Mouse (Mus musculus) liver, embryonic 14.5 days (tissue): ENCODE results near the gene Cib2. TPM values are rescaled to one million over a fixed set of nuclear protein-coding genes. Genes with fewer than 3 reads are reported as not detected.

Experiments
- ATAC-seq: fragments of 200-750 bp; cut with Nextera tagmentation; 2 replicates; pipeline ENCODE4 v1.8.0; 2017; ENCODE audit warnings: moderate number of reproducible peaks, mild to moderate bottlenecking, moderate library complexity; ENCODE audit not compliant: insufficient read depth
- DNase-seq, 3 experiments: peaks; one replicate each; pipeline ENCODE4 v3.0.0-alpha.2; 2012 to 2013; ENCODE audit warnings: low read depth in 3 of 3, low spot score in 3 of 3
- H3K27ac ChIP-seq: fragments of 300-500 bp; sonication (generic); 2 replicates; pipeline ENCODE4 v1.5.1; 2014; ENCODE audit warnings: moderate library complexity, mild to moderate bottlenecking, control low read depth, inconsistent platforms
- H3K27me3 ChIP-seq: fragments of 300-500 bp; sonication (generic); 2 replicates; pipeline ENCODE4 v1.6.1; 2014; ENCODE audit warnings: mild to moderate bottlenecking, low read length, moderate library complexity; ENCODE audit not compliant: control insufficient read depth, insufficient read depth
- H3K36me3 ChIP-seq: fragments of 300-500 bp; sonication (generic); replicated peaks from 2 replicates; pipeline ENCODE4 v1.6.1; 2014; ENCODE audit warnings: low read depth; ENCODE audit not compliant: control insufficient read depth, insufficient read depth
- H3K4me1 ChIP-seq, 2 experiments: fragments of 200-500 bp in 1 of 2; fragments of 300-500 bp in 1 of 2; sonication (generic) in 1 of 2; replicated peaks; 2 replicates each; pipeline ENCODE4 v1.6.1; 2012 to 2014; ENCODE audit warnings: antibody characterized with exemption in 1 of 2, inconsistent platforms in 1 of 2, low read length in 1 of 2; ENCODE audit not compliant: control insufficient read depth in 2 of 2, insufficient read depth in 2 of 2
- H3K4me2 ChIP-seq: fragments of 300-500 bp; sonication (generic); 2 replicates; pipeline ENCODE4 v1.6.1; 2014; ENCODE audit warnings: low read depth, mild to moderate bottlenecking, control low read depth, moderate library complexity
- H3K4me3 ChIP-seq, 2 experiments: fragments of 200-500 bp in 1 of 2; fragments of 300-500 bp in 1 of 2; sonication (generic) in 1 of 2; 2 replicates each; pipeline ENCODE4 v1.5.1; 2012 to 2014; ENCODE audit warnings: low read depth in 2 of 2, low read length in 2 of 2, mild to moderate bottlenecking in 2 of 2, control low read depth in 1 of 2, inconsistent platforms in 1 of 2, moderate library complexity in 1 of 2; ENCODE audit not compliant: insufficient read depth in 1 of 2
- H3K9ac ChIP-seq: fragments of 300-500 bp; sonication (generic); replicated peaks from 2 replicates; pipeline ENCODE4 v1.6.1; 2014; ENCODE audit warnings: mild to moderate bottlenecking, control low read depth, moderate library complexity
- H3K9me3 ChIP-seq: fragments of 300-500 bp; sonication (generic); 2 replicates; pipeline ENCODE4 v1.6.1; 2016; ENCODE audit warnings: low read length, mixed read lengths; ENCODE audit not compliant: control insufficient read depth
- CTCF ChIP-seq: IDR thresholded peaks from 2 replicates; pipeline ENCODE4 v1.5.1; 2016; ENCODE audit warnings: antibody characterized with exemption, low read depth, control low read depth
- EP300 ChIP-seq: IDR thresholded peaks from 2 replicates; pipeline ENCODE4 v1.6.1; 2016; ENCODE audit warnings: antibody characterized with exemption, low read depth
- WGBS: fragments of 180-500 bp; shearing (Covaris S2); extraction: QIAGEN DNeasy Blood & Tissue Kit; methylation state at CpG from one replicate; pipeline ENCODE4 v1.1.7; 2014; ENCODE audit not compliant: insufficient replicate concordance; 5-methylcytosine and 5-hydroxymethylcytosine counted together
- polyA plus RNA-seq, 2 experiments: library from polyadenylated mRNA; depleted of rRNA in 1 of 2; stranded (reverse) in 1 of 2; unstranded in 1 of 2; fragments of >200 nt; fragmentation: Nextera tagmentation in 1 of 2; extraction: Ambion mirVana in 1 of 2; gene quantifications; 2 replicates each; pipeline versions ENCODE4 v1.2.1 to v1.2.3; 2012 to 2014

Cib2 gene
- polyA plus RNA-seq, 2 experiments, result 0.84 to 2.2 TPM

DNA sequence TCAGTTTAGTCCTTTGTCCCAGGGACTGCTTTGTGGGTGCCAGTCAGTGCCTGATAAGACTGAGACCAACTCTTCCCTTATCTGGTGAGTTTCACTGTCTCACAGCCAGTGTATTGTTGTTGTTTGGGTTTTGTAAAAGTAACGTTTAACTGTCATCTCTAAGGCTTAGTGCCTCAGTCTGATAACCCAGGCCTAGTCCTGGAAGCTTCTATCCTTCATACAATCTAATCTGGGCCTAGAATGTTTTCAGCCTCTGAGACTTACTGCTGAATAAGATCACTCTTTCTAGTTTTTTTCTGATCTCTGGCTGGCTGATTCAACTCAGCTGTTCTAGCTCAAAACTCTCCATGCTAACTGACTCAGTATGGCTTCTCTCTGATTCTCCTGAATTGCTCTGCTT, 23.7 kb upstream of the Cib2 start:
- Histone ChIP-seq H3K27ac (peak overlapping the region; percentile 44), H3K4me3 (no peak overlapping the region), H3K9ac (no peak overlapping the region), H3K9me3 (no peaks in the 10 kb centered on the region), H3K36me3 (no peaks in the 10 kb centered on the region), H3K27me3 (no peaks in the 10 kb centered on the region), H3K4me2 (no peak overlapping the region), H3K4me1 (peaks cover 3 to 17% of the 10 kb centered on the region in 2 experiments)
- WGBS, result 6% methylated on average over 1 of the region's 1 CpGs
- peak; percentile 52 for ATAC-seq
- TF ChIP-seq EP300 (peak; percentile 94), CTCF (no peak)
- DNase-seq, result peak in 1 of 3 experiments; percentile 37

DNA sequence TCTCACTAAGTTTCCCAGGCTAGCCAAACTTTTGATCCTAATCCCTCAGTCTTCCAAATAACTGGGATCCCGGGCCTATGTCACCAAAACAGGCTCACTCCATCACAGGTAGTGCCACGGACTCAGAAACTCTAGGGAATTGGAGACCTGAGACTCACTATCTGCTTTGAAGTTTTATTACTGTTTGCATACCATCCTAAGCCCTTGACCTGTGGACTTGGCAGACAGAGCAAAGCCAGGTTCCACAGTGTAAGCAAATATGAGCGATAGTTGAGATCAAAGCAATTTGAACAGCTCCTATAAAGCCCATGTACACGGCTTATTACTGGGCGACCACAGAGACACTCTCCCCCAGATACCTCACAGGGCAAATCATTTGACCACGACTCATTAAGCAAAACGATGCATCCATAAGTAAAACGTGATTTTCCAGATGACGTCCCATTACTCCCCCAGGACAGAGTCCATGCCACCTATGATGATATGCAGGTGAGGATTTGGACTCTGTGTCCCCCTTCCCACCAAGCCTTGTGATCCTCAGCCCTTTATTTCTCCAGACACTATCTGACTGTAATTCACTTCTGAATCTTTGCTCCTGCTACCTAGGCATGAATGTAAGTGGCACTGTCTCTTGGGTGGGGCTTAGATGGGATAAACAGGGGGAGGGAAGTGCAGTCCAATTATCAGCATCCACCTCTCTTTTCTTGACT, 11.3 kb upstream of the Cib2 start:
- ATAC-seq, result peak; percentile 39; the same call in 1 of the 2 replicates
- 56% methylated on average over 9 of the region's 9 CpGs for WGBS
- H3K9ac ChIP-seq, result no peak overlapping the region
- H3K4me1 ChIP-seq, result peaks cover 0 to 20% of the 10 kb centered on the region in 2 experiments; a peak in 2 of 4 replicates
- no peaks in the 10 kb centered on the region for H3K36me3 ChIP-seq
- DNase-seq, result no peak
- H3K4me2 ChIP-seq, result no peak overlapping the region
- H3K9me3 ChIP-seq, result no peaks in the 10 kb centered on the region
- H3K27ac ChIP-seq, result no peak overlapping the region
- TF ChIP-seq CTCF (no peak), EP300 (no peak)
- H3K27me3 ChIP-seq, result no peaks in the 10 kb centered on the region
- no peak overlapping the region for H3K4me3 ChIP-seq

DNA sequence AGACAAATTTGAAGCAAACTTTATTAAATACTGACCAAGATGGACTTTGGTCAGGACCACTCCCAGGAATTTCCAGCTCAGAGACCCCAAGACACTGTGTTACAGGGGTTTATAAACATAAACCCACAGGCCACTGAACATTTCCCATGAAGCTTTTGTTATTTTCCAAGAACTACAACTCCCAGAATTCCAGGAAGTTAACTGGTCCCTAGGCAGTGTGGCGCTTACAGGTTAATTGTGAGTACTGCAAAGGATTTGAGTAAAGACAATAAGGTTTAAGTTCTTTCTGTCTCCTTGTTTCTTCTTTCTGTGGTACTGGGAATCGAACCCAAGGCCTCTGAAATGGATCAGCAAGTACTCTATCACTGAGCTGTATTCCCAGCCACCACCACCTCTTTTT, 8.7 kb upstream of the Cib2 start:
- TF ChIP-seq EP300 (no peak), CTCF (no peak)
- Histone ChIP-seq H3K4me1 (peaks cover 0 to 21% of the 10 kb centered on the region in 2 experiments; a peak in 2 of 4 replicates), H3K27ac (no peak overlapping the region), H3K9ac (no peak overlapping the region), H3K4me2 (no peak overlapping the region), H3K27me3 (no peaks in the 10 kb centered on the region), H3K9me3 (no peaks in the 10 kb centered on the region), H3K36me3 (no peaks in the 10 kb centered on the region), H3K4me3 (no peak overlapping the region)
- ATAC-seq (no peak), DNase-seq (no peak)
- WGBS, result 39% methylated on average over 2 of the region's 2 CpGs

GRCm38 (mm10) chr9:54566958-54567357, 6.9 kb upstream of the Cib2 start:
- DNase-seq (no peak), ATAC-seq (no peak)
- Histone ChIP-seq H3K4me3 (no peak overlapping the region), H3K36me3 (no peaks in the 10 kb centered on the region), H3K4me1 (peaks cover 0 to 23% of the 10 kb centered on the region in 2 experiments; a peak in 2 of 4 replicates), H3K4me2 (no peak overlapping the region), H3K9ac (no peak overlapping the region), H3K27ac (no peak overlapping the region), H3K9me3 (no peaks in the 10 kb centered on the region), H3K27me3 (no peaks in the 10 kb centered on the region)
- 34% methylated on average over 4 of the region's 4 CpGs for WGBS
- TF ChIP-seq EP300, result no peak
- no peak for TF ChIP-seq CTCF

GRCm38 (mm10) chr9:54560831-54561601, 998 bp upstream of the Cib2 start:
- H3K4me2 ChIP-seq, result no peak overlapping the region
- no peaks in the 10 kb centered on the region; the same call in 1 of the 2 replicates for H3K27me3 ChIP-seq
- DNase-seq (no peak), ATAC-seq (no peak)
- H3K4me3 ChIP-seq, result no peak overlapping the region
- H3K9ac ChIP-seq, result no peak overlapping the region
- H3K36me3 ChIP-seq, result no peaks in the 10 kb centered on the region
- no peak overlapping the region for H3K27ac ChIP-seq
- H3K4me1 ChIP-seq, result peaks cover 4 to 10% of the 10 kb centered on the region in 2 experiments
- WGBS, result 66% methylated on average over 8 of the region's 8 CpGs
- no peaks in the 10 kb centered on the region for H3K9me3 ChIP-seq
- TF ChIP-seq CTCF (no peak), EP300 (no peak)
